Mouse (Mus musculus): ENCODE data around the gene Trim11. TPM values are rescaled to one million over a fixed set of nuclear protein-coding genes. Genes with fewer than 3 reads are reported as not detected.

Gene Trim11
- total RNA-seq, 2 experiments from 2014 or later, result 9.3 to 9.6 TPM

DNA sequence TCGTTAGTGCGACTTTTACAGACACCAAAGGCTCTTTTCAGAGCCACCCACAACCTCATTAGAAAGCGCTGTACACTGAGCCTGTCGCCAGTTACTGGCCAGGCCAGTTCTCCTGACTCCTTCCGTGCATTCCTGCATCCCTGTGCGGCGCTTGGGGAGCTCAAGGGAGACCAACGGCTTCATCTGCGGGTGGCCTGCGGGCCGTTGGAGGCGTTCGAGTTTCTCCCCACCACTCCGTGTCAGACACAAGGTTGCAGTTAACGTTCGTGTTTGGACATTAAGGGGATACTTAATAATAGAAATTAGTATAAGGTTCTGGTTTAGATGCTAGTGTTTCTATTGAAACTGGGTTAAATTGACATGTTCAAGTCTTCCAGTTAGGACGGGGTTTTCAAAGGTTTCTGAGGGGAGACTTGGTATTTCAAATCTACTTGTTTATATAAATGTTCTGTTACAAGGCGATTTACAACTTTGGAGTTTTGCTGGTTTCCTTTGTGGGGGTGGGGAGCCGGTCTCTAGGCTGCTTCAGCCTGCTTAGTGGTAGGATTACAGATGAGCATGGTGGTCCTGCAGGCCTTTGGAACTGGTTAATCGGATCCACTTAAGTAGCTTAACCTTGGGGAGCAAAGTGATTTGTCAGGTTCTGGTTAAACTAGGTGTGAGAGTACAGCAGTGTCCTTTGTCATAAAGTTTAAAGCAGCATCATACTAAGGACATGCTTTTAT, 22.6 kb upstream of the Trim11 start:
- intact Hi-C loops (cut with DNase I; ENCODE audit: low total_unique reads), result no loop called here
- no peak for DNase-seq

DNA sequence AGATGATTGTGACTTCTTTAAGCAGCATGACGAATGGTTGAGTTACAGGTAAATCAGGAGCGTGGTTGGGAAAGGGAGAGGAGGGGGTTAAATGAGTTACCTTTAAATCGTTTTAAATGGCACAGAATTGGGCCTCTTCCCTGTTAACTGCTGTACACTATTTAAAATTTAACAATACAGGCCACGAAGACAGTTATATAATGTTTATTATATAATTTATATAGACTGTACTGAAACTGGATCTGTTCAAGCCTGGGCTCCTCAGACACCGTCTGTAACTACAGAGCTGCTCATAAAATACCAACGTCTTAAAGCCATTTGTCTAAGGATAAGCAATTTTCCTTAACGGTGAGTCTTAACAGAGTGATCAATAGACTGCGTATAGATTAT, 22.0 kb upstream of the Trim11 start:
- DNase-seq, result no peak
- intact Hi-C loops (cut with DNase I; ENCODE audit: low total_unique reads), result no loop called here

DNA sequence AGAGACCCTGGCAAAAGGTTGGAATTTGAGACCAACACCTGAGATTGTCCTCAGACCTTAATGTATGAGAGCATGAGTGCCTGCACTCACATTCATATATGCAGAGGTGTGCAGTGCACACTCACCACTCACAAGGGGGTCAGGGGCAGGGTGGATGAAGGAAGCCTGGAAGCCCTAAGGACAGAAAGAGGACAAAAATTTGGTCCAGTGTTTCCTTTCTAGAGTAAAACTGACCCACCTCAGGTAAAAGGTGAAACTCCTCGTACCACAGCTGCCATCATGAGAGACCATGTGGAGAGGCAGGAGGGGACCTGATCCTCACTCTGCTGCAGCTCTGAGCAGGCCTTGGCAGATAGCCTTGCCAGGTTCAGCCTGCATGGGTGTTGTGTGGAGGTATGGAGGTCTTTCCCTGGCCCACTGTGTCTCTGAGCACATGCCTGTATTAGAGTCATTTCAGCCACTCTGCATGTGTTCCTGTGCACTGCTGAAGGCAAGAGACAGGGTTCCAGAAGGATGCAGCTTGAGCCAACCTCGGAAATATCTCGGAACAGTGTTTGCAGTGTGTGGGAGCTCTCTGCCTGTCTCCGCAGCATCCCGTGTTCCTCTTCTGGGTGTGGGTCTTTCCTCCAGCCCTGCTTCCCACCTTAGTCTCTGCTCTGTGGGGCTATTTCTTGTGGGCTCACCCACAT, 20.5 kb upstream of the Trim11 start:
- intact Hi-C loops (cut with DNase I; ENCODE audit: low total_unique reads), result no loop called here
- DNase-seq, result no peak

DNA sequence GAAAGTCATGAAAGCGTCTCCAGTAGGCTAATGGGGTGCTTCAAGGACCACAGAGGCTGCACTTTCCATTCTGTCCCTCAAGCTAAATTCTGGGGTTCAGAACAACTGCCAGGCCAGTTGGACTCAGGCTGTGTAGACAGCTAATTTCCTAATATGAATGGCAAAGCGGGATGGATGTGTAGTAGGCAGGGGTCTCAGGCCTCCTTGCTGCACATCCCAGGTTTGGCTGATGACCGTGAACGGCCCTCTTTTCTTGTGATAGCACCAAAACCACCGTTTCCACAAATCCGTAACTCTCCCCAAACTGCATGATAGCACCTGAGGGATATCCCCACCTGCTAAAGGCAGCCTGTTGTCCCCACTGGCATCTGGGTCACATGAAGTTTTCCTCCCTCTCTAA, 19.4 kb upstream of the Trim11 start:
- intact Hi-C loops (cut with DNase I; ENCODE audit: low total_unique reads), result no loop called here
- no peak for DNase-seq

DNA sequence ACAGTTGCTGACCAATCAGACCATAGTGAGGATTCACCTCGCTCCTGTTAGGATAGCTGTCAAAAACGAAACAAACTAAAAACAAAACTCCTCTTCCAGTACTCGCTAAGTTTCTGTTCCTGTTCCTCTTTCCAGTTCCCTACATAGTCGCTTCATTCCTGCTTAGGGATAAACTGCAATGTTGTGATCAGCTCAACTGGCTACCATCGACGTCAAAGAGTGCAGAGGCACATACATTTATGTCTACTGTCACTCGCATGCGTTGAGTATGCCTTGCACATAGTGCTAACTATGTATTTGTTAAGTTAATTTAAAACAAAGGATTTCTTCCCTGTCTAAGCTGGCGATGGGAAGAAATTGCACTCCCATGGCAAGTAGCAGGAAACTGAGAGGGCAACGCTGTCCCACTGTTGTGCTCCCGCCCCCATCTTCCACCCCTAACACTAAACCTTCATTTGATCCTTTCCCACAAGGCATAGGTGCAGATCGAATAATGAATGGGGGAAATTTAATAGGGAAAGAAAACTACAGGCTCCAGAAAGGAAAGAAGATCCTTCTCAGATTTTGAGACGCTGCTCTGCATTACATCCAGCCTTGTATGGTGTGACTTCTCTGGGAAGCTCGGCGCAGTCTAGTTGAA, 18.6 kb upstream of the Trim11 start:
- intact Hi-C loops (cut with DNase I; ENCODE audit: low total_unique reads), result no loop called here

DNA sequence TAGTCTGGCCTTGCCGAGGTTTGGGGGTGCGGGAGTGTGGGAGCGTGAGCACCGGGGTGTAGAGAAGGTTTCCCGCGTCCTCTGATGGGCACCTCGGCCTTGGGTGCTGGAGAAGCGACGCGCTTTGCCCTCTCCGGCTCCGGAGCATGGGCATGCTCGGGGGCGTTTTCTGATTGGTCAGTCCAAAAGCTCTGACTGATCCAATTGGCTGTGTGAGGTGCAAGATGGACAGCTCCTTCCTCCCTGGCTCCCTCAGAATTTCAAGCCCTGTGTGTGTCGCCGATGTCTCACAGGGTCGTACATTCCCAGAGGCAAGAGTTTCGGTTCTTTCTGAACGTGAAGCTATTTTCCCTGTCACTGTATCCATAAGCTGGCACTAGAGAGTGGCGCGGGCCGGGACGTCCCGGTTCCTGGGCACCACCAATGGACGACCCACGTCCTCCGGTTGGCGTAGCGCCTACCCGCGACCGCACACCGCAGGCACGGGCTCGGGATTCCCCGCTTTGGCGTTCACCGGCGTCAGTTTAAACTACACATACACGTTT, 17.9 kb upstream of the Trim11 start:
- peak; percentile 69 for DNase-seq
- intact Hi-C loops (cut with DNase I; ENCODE audit: low total_unique reads), result no loop called here

More for the DNA sequence above, 18.6 kb upstream of the Trim11 start:
- DNase-seq, result no peak

DNA sequence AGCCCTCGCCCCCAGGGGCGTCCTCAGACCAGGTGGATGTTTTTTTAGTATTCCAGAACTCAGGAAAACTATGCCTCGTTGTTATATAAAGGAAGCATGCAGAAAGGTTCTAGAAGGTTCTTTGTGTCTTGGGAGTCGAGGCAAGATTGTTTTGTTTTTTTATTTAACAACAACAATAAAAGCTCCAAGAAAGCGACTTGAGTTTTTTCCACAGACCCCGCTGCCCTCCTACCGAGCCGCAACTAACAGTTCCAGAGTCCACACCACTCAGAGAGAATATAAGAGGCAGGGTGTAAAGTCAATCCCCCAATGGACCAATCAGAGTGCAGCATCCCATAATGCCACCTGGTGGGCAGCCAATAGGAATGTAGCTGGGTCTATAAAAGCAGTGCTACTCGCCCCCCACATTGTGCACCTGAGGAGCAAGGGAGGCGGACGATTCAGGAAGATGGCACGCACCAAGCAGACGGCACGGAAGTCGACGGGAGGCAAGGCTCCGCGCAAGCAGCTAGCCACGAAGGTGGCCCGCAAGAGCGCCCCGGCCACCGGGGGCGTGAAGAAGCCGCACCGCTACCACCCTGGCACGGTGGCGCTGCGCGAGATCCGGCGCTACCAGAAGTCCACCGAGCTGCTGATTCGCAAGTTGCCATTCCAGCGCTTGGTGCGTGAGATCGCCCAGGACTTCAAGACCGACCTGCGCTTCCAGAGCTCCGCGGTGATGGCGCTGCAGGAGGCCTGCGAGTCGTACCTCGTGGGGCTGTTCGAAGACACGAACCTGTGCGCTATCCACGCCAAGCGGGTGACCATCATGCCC, 16.3 kb upstream of the Trim11 start:
- intact Hi-C loops (cut with DNase I; ENCODE audit: low total_unique reads), result no loop called here
- no peak for DNase-seq

DNA sequence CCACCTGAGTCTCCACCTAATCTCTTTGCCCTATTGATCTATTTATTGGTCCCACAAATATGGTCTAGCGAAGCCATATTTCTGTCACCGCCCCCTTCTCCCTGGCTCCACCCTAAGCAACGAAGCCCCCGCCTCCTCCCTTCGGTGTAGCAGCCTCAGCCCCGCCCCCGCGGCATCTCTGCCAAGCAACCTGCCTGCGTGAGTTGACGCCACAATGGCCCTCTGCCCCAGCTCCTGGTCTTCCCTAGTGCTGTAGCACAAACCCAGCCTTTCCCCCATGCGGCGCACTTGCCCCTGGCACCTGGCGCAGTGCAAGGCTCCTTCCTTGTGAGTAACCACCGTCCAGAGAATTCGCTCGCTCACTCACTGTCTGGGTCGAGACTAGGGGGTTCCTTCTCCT, 14.3 kb upstream of the Trim11 start:
- intact Hi-C loops (cut with DNase I; ENCODE audit: low total_unique reads), result no loop called here

DNA sequence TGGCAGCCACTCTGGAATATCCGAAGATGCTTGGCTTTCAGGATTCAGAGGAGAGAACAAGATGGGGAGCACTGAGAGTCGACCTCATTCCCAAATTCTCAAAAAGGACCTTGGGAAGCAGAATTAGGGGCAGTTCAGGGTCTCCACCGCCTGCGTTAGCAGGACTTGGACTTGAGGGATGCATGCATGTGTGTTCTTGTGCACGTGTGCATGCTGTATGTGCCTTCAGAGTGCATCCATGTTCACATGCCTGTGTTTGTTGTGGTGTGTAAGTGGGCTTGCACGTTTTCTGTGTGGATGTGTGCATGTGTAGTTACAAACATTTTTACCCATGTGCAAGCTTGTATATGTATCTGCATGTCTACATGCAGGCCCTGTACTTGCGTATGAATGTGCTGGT, 13.7 kb upstream of the Trim11 start:
- intact Hi-C loops (cut with DNase I; ENCODE audit: low total_unique reads), result no loop called here
- no peak for DNase-seq

More for the DNA sequence above, 14.3 kb upstream of the Trim11 start:
- no peak for DNase-seq

DNA sequence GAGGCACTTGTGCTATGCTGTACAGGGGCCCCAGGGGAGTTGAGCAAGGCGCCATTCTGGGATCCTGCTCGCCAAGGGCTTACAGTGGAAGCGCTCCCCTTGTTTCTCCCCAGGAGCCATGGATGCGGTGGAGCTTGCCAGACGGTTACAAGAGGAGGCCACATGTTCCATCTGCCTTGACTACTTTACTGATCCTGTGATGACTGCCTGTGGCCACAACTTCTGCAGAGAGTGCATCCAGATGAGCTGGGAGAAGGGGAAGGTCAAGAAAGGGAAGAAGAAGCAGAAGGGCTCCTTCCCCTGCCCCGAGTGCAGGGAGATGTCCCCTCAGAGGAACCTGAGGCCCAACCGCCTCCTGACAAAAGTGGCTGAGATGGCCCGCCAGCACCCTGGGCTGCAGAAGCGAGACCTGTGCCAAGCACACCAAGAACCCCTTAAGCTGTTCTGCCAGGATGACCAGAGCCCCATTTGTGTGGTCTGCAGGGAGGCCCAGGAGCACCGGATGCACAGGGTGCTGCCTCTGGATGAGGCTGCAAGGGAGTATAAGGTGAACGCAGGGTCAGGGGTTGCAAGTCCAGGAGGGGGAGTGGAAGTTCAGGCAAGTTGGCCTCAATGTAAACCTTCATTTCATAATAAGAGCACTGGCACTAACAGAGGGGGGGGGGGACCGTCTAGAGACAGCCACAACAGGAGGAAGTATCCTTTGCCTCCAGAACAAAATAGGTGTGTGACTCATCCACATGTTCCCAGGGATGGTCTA, 12.7 kb upstream of the Trim11 start:
- DNase-seq, result no peak
- intact Hi-C loops (cut with DNase I; ENCODE audit: low total_unique reads), result no loop called here

DNA sequence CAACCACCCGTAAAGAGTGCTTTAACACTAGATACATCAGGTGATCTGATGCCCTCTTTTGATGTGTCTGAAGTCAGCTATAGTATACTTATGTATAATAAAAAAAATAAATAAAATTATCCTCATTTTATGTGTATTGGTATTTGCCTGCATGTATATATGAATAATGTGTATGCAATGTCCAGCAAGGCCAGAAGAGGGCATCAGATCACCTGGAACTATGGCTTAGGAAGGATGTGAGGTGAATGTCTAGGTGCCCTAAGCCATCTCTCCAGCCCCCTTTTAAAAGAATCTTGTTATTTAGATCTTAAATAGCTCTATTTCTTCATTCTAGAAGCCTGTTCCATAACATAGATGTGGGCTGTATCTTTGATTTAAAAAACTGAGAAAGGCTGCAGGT, 10.5 kb upstream of the Trim11 start:
- intact Hi-C loops (cut with DNase I; ENCODE audit: low total_unique reads), result no loop called here
- no peak for DNase-seq

DNA sequence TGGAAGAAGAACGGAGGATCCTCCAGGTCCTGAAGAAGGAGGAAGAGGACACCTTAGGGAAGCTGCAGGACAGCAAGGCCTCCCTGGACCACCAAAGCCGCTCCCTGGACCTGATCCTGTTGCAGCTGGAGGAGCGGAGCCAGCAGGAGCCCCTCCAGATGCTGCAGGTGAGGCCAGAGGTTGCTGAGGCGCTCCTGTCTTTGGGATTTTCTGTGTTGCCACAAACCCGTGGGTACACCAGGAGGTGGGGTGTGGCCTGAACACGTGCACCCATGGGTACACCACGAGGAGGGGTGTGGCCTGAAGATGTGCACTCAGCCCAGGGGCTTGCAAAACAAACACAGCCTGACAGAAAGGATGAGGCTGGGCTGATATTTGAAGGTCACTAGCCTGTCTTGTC, 9.3 kb upstream of the Trim11 start:
- intact Hi-C loops (cut with DNase I; ENCODE audit: low total_unique reads), result no loop called here
- DNase-seq, result no peak

DNA sequence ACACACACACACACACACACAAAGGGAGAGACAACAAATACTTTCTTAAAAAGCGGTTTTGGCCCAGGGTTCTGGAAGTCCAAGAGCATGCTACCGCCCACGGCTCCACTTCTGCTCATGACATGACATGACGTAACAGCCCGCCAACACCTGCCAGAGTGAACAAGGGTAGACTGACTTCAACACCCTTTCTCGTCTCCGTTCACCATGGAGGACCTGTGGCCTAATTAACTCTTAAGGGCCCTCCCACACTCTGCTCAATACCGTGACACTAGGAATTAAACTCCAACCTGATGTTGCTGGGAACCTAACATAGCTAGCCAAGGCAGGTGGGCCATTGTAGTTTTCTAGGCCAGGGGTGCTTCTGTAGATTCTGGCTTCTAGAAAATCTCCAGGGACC, 8.9 kb upstream of the Trim11 start:
- DNase-seq, result no peak
- intact Hi-C loops (cut with DNase I; ENCODE audit: low total_unique reads), result no loop called here

DNA sequence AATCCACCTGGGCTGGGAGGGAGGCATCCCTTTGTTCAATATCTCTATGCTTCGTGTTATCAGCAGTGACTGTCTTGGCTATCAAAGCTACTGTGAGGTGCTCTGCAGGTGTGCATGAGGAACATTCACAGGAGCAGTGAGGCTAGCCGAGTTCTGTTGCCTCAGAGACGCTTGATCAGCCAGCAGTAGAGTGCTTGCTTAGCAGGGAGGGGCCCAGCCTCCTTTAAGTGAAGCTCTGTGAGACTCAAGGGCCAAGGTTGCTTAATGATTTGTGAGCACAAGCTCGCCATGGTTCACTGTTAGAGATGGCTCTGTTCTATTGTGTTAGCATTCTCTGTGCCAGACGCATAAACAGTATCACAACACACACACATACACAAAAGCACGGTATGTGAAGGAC, 8.2 kb upstream of the Trim11 start:
- DNase-seq, result no peak
- intact Hi-C loops (cut with DNase I; ENCODE audit: low total_unique reads), result no loop called here

DNA sequence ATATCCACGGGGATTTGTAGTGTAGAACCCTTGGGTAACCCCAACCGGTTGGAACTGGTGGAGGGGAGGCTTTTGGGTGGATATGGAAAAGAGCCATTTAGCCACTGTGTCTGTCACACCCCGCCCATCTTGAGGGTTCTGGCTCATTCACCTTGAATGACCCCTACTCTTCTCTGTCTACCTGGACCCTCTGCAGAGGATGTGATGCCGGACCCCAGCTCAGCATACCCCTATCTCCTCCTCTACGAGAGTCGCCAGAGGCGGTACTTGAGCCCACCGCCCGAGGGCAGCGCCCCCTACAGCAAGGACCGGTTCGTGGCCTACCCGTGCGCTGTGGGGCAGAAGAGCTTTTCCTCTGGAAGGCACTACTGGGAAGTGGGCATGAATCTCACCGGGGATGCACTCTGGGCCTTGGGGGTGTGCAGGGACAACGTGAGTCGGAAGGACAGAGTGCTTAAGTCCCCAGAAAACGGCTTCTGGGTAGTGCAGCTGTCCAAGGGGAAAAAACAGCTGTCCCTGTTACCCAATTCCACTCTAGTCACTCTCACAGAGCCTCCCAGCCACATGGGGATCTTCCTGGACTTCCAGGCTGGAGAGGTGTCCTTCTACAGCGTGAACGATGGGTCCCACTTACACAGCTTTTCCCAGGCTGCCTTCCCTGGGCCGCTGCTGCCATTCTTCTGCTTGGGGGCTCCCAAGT, 6.9 kb upstream of the Trim11 start:
- DNase-seq, result no peak
- intact Hi-C loops (cut with DNase I; ENCODE audit: low total_unique reads), result no loop called here

DNA sequence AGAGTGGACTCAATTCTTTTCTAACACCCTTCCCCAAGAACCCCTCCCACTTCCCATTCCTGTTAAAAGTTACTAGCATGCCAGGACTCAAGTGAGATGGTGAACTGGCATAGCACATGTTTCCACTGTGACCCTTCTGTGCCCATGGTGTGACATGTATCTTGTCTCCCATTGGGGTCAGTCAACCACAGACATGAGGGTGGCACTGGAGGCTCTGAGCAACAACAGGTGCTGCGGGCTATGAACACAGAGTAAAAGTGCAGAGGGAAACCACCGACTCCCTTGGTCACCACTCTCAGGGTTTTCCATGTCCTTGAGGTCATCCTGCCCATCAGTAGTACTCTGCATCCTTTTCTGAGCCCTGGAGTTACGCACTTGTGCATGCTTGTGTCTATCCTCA, 6.1 kb upstream of the Trim11 start:
- intact Hi-C loops (cut with DNase I; ENCODE audit: low total_unique reads), result no loop called here
- no peak for DNase-seq

DNA sequence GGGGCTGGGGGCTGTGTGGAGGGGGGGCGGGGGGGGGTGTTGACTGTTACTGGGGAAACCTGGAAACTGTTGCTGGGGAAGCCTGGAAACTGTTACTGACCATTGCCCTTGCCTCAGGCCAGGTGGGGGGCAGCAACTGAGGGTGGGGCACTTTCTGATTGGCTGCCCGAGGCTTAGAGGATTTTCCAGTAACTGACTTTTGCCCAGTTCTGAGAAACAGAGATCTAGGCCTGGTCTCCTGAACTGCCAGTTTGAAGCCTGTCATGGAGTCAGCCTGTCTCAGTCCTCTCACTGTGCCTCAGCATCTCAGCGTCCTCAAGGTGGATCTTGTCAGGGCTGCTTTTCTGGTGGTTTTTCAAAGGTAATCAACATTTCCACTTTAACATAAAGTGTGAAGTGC, 3.5 kb upstream of the Trim11 start:
- DNase-seq, result no peak

DNA sequence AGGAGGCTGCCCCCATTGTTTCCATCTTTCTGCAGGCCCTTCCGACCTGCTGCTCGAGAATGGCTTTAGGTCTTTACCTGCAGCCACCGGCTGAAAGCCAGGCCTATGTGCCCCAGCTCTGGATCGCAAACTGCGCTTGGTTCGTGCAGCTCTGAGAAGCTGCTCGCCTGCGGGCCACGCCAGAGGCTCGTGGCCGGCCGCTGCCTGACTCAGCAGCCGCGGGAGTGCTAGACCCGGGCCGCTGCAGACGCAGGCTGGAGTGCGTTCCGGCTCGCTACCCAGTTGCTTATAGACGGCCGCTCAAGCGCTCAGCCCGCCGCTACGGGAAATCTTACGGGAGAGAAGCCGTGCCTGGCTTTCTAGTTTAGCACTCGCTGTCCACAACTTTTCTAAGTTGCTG, 743 bp upstream of the Trim11 start:
- DNase-seq, result no peak
- intact Hi-C loops (cut with DNase I; ENCODE audit: low total_unique reads), result no loop called here

More for the DNA sequence above, 3.5 kb upstream of the Trim11 start:
- intact Hi-C loops (cut with DNase I; ENCODE audit: low total_unique reads), result no loop called here

DNA sequence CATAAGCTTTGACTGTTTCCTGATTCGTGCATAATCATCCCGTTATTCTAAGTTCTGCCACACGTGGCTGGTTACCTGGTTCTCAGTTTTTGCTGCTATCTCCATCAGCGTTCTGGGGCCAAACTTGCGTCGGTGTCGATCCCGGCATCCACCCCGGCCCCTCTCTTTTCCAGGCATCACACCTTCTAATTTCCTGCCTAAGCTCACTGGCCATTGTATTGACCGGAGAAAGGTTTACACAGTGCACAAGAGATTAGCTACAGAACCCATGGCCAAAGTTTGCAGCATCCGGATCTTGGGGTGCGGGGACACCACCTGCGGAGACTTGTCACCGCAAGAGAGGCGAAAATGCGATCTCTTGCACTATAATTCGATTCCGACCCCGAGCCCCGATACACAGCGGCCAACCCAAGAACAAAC, 276 bp upstream of the Trim11 start:
- intact Hi-C loops (cut with DNase I; ENCODE audit: low total_unique reads), result no loop called here
- no peak for DNase-seq

Data from gastrocnemius, postnatal 14 days (tissue).